Mouse (Mus musculus) cortical plate, adult 2 months (tissue): Measurements from ENCODE around the gene Minpp1.

Source experiments
- CTCF ChIP-seq: fragments of 200-500 bp; IDR thresholded peaks from 2 replicates; pipeline ENCODE4 v1.5.1; 2011; ENCODE audit warnings: mild to moderate bottlenecking, control low read depth, low read length; ENCODE audit not compliant: insufficient read depth; ENCODE audit errors: extremely low read depth
- POLR2A ChIP-seq: fragments of 200-500 bp; IDR thresholded peaks from 2 replicates; pipeline ENCODE4 v1.6.1; 2011; ENCODE audit warnings: mild to moderate bottlenecking, low read length, control low read depth; ENCODE audit not compliant: insufficient read depth; ENCODE audit errors: extremely low read depth

GRCm38 (mm10) chr19:32480791-32481442 lies 4.7 kb upstream of the Minpp1 start:
- TF ChIP-seq POLR2A (no peak), CTCF (no peak)
